Mouse (Mus musculus): ENCODE data around the gene 4931422A03Rik.
A peak's percentile ranks its signal among the peaks of the same experiment; 100 is the strongest.
"Not testable (repeated sequence)": the region's sequence is repeated elsewhere in the genome, so short reads cannot be mapped to it uniquely, and the experiment has no call there.

Gene 4931422A03Rik

GRCm38 (mm10) chr2:104027458-104028138, 563 bp downstream of the 4931422A03Rik start, which contains the start of gene Fbxo3:
Fbxo3 (plus strand) TSS chr2:104027721.
- DNase-seq (ENCODE audit: low spot score in 2 of 2): peak; percentile 80 to 91

- no peak for DNase-seq (ENCODE audit: low spot score in 2 of 2)
These were observed 3.5 kb downstream of the 4931422A03Rik start for GRCm38 (mm10) chr2:104024656-104025055.

- DNase-seq (ENCODE audit: low spot score in 2 of 2): no peak
These were observed 5.1 kb downstream of the 4931422A03Rik start for GRCm38 (mm10) chr2:104023096-104023495.

GRCm38 (mm10) chr2:104008853-104009252, 19.3 kb downstream of the 4931422A03Rik start:
- not testable (repeated sequence) for DNase-seq (ENCODE audit: low spot score in 2 of 2)

- no peak for DNase-seq (ENCODE audit: low spot score in 2 of 2)
These were observed 20.2 kb downstream of the 4931422A03Rik start for GRCm38 (mm10) chr2:104007793-104008519.

GRCm38 (mm10) chr2:104002711-104003413, 25.3 kb downstream of the 4931422A03Rik start:
- DNase-seq (ENCODE audit: low spot score in 2 of 2): no peak

GRCm38 (mm10) chr2:104001861-104002260, 26.3 kb downstream of the 4931422A03Rik start:
- no peak for DNase-seq (ENCODE audit: low spot score in 2 of 2)

GRCm38 (mm10) chr2:104001076-104001475, 27.1 kb downstream of the 4931422A03Rik start:
- DNase-seq (ENCODE audit: low spot score in 2 of 2): no peak

- no peak for DNase-seq (ENCODE audit: low spot score in 2 of 2)
These were observed 35.4 kb downstream of the 4931422A03Rik start for GRCm38 (mm10) chr2:103992618-103993332.

- no peak for DNase-seq (ENCODE audit: low spot score in 2 of 2)
These were observed 36.0 kb downstream of the 4931422A03Rik start for GRCm38 (mm10) chr2:103992162-103992561.

GRCm38 (mm10) chr2:103991303-103991702, 36.9 kb downstream of the 4931422A03Rik start:
- DNase-seq (ENCODE audit: low spot score in 2 of 2): no peak

- no peak for DNase-seq (ENCODE audit: low spot score in 2 of 2)
These were observed 38.4 kb downstream of the 4931422A03Rik start for GRCm38 (mm10) chr2:103989724-103990123.

GRCm38 (mm10) chr2:103987595-103987994, 40.6 kb downstream of the 4931422A03Rik start:
- DNase-seq (ENCODE audit: low spot score in 2 of 2): not testable (repeated sequence)

GRCm38 (mm10) chr2:103983146-103983545, 45.0 kb downstream of the 4931422A03Rik start:
- DNase-seq (ENCODE audit: low spot score in 2 of 2): no peak

- DNase-seq (ENCODE audit: low spot score in 2 of 2): peak; percentile 63 to 69
These were observed 45.9 kb downstream of the 4931422A03Rik start for GRCm38 (mm10) chr2:103982250-103982649.

GRCm38 (mm10) chr2:103977716-103978115, 50.4 kb downstream of the 4931422A03Rik start:
- no peak for DNase-seq (ENCODE audit: low spot score in 2 of 2)

GRCm38 (mm10) chr2:103977216-103977615, 50.9 kb downstream of the 4931422A03Rik start:
- no peak for DNase-seq (ENCODE audit: low spot score in 2 of 2)

- DNase-seq (ENCODE audit: low spot score in 2 of 2): no peak
These were observed 52.3 kb downstream of the 4931422A03Rik start for GRCm38 (mm10) chr2:103975904-103976303.

GRCm38 (mm10) chr2:103971838-103972237, 56.3 kb downstream of the 4931422A03Rik start:
- DNase-seq (ENCODE audit: low spot score in 2 of 2): no peak

- peak; percentile 22 to 33 for DNase-seq (ENCODE audit: low spot score in 2 of 2)
These were observed 57.1 kb downstream of the 4931422A03Rik start for GRCm38 (mm10) chr2:103970791-103971649.

Data from heart, adult 9 months (tissue).